Mouse (Mus musculus) T-cell, adult 66 days (primary cell): ENCODE data around the gene Nkg7. TPM values are rescaled to one million over a fixed set of nuclear protein-coding genes. Genes with fewer than 3 reads are reported as not detected.

ENCODE experiments used
- total RNA-seq, 2 experiments: library from RNA; stranded (reverse); gene quantifications; 3 replicates in 1 of 2; 4 replicates in 1 of 2; pipeline ENCODE4 v1.2.4; 2023

Gene Nkg7
- 100 to 1,000 TPM; 158 to 182 TPM for total RNA-seq

DNA sequence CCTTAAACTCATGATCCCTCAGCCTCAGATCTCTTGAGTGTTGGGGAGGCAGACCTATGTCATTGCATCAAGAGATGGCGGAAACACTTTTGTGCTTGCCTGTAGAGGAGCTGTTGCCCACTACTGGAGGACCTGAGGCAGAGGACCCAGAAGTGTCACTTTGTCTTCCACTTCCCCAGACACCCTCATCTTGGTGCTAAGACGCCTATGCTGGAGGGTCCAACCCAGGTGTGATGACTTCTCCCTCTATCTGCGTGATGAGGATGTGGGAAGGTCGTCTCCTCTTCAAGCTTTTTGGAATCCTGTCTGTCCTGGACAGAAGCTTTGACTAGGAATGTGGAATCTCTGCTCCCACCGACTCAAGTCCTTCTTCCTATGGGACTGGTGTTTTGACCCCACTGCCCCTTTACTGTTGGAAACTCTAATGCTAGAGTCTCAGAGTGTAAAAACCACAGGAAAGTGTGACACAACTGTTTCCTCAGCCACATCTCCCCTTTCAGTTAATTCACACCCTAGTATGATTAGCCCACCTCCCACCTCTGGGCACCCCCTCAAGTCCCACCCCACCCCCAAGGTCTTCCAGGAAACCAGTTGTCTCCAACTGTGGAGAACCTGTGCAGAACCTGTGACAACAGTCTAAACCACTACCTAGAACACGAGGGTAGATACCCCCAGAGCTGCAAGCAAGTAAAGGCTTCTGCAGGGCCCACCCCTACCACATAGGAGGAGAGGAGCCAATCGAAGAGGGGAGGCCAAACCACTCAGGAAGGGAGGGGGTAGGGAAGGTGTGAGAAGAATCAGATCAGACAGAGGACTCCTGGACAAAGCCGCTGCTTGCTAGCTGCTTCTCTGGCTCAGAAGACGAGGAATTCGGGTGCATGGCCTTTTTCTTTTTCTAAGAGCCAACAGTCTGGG, at the start of gene Nkg7:
Nkg7 (plus strand) TSS at position 733 of the 915 bp plus-strand sequence.

DNA sequence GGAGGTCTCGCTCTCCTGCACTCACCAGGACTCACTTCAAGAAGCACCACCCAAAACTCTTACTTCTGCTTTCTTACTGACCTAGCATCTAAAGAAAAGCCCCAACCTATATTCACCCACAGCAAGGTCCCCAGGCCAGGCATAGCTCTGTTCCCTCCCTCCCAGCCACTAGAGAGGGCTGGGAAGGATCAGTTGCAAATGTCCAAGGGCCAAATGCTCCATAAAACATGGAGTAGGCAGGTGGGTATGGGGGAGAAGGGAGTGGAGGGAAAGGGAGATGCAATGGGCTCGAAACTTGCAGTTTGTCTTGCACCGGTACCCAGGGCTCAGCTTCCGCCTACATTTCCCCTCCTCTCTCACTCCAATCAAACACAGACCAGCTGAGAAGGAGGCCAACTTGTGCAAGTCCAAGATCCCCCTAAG, 28.7 kb upstream of the Nkg7 start, which contains the start of gene Siglecg:
Siglecg (plus strand) TSS at position 74 of the 423 bp plus-strand sequence.

DNA sequence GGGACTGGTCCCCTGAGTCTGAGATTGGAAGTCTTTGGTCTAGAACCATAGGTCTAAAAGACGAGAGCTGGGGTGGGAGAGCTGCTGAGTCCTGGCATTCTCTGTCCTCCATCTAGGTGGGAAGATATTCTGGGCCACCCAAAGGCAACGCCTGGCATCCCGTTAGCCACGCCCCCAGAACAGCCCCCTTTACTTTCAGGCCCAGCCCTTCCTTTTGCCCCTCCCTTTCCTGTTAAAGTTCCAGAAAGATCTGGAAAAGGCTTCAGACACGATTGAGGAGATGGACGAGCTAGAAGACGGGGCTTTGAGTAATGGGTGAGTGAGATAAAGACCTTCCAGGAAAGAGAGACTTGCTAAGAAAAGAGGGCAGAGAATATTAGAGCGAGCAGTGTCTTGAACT, 9.5 kb upstream of the Nkg7 start, which contains the start of gene Lim2:
Lim2 (plus strand) TSS at position 265 of the 400 bp plus-strand sequence.

DNA sequence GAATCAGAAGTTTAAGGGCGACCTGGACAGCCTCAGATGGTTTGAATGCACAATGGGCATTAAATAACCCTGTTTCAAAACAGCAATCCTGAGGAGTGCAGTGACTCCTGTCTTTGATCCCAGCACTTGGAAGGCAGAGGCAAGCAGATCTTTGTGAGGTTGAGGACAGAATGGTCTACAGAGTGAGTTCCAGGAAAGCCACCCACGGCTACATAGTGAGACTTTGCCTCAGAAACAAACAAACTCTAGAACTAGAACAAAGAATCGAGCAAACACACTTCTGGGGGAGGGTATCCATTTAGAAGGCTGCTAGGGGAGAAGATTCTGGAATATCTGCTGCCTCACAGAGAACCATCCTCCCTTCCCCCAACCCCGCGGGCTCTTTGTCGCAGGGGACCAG, 3.6 kb downstream of the Nkg7 start, which contains the start of gene Cldnd2:
Cldnd2 (plus strand) TSS at position 301 of the 400 bp plus-strand sequence.

DNA sequence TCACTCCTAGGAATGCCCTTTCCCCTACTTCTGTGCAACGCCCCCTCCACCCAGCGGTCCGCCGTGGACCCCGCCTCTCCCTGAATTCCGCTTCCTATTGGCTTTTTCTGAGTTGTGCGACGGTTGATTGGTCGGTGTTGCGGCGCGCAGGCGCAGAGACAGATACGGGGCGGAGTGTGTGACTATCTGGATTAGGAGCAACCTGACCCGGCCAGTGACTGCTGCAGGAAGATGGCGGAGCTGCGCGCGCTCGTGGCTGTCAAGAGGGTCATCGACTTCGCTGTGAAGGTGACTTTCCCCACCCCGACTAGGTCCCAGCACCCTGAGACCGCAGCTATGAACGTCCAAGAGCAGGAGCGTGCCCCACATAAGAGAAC, 7.0 kb downstream of the Nkg7 start, which contains the start of the genes Etfb and Gm45233:
Etfb (plus strand) TSS at position 167 of the 377 bp plus-strand sequence.
Gm45233 (plus strand) TSS at position 212 of the 377 bp plus-strand sequence.

DNA sequence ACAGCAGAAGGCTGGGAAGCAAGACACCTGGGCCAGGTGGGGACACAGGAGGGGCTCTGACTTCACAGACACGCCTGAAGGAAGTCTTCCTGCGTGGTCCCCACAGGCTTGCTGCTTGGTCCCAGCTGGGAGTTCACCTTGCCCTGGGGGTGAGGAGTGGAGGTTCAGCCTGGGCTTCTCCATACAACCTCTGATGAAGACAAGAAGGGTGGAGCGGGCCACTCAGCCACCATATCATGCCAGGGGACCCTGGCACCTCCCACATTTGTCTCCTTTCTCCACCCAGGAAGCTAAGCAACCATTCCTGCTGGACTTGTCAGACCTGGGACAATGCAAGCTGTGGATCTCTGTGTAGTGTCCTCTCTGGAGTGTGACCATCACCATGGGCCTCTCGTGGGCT, 26.0 kb downstream of the Nkg7 start, which contains the start of gene Vsig10l:
Vsig10l (plus strand) TSS at position 301 of the 400 bp plus-strand sequence.

Other genes starting within 250 kb of the Nkg7 start
- 10 to 100 TPM; 29.2 to 29.4 TPM for gene Zfp715, start 123.8 kb upstream of the Nkg7 start, total RNA-seq
- gene Siglecf, start 85.7 kb upstream of the Nkg7 start, total RNA-seq, result under 1 TPM in 1 of 2 experiments, not detected in 1; 0.26 TPM
- 1 to 10 TPM; 1.7 to 1.8 TPM for gene Siglecg, start 28.9 kb upstream of the Nkg7 start, total RNA-seq
- not detected for gene Lim2, start 9.4 kb upstream of the Nkg7 start, total RNA-seq
- under 1 TPM in 1 of 2 experiments, not detected in 1; 0.90 TPM for gene Cldnd2, start 3.7 kb downstream of the Nkg7 start, total RNA-seq
- 10 to 100 TPM; 27.9 to 44.7 TPM for gene Etfb, start 7.0 kb downstream of the Nkg7 start, total RNA-seq
- not detected for gene Gm45233, start 7.1 kb downstream of the Nkg7 start, total RNA-seq
- gene Vsig10l, start 26.1 kb downstream of the Nkg7 start, total RNA-seq, result 1 to 10 TPM in 1 of 2 experiments, under 1 TPM in 1; 0.36 to 1.1 TPM
- not detected for gene Iglon5, start 53.0 kb downstream of the Nkg7 start, total RNA-seq
- gene 4931406B18Rik, start 68.9 kb downstream of the Nkg7 start, total RNA-seq, result not detected
- gene Cd33, start 107.4 kb downstream of the Nkg7 start, total RNA-seq, result 1 to 10 TPM in 1 of 2 experiments, under 1 TPM in 1; 0.96 to 1.0 TPM
- gene Zfp658, start 125.2 kb downstream of the Nkg7 start, total RNA-seq, result 1 to 10 TPM; 8.2 TPM
- 10 to 100 TPM in 1 of 2 experiments, 1 to 10 TPM in 1; 9.2 to 18.9 TPM for gene Zfp719, start 142.5 kb downstream of the Nkg7 start, total RNA-seq
- not detected for gene Zfp819, start 170.1 kb downstream of the Nkg7 start, total RNA-seq
- not detected for gene Ceacam18, start 197.6 kb downstream of the Nkg7 start, total RNA-seq
- gene Siglece, start 223.1 kb downstream of the Nkg7 start, total RNA-seq, result 1 to 10 TPM; 1.3 to 2.4 TPM
- gene Ctu1, start 234.9 kb downstream of the Nkg7 start, total RNA-seq, result 10 to 100 TPM in 1 of 2 experiments, 1 to 10 TPM in 1; 9.6 to 10.0 TPM